Mouse (Mus musculus) midbrain, embryonic 16.5 days (tissue): ENCODE measurements around the gene Recql. TPM values are rescaled to one million over a fixed set of nuclear protein-coding genes. Genes with fewer than 3 reads are reported as not detected.

Source experiments
- ATAC-seq: fragments of 200-750 bp; cut with Nextera tagmentation; 2 replicates; pipeline ENCODE4 v1.8.0; 2017; ENCODE audit warnings: moderate TSS enrichment
- H3K27ac ChIP-seq: fragments of 300-500 bp; sonication (generic); 2 replicates; pipeline ENCODE4 v1.5.1; 2014; ENCODE audit warnings: mild to moderate bottlenecking, low read length, mixed read lengths
- H3K27me3 ChIP-seq: fragments of 300-500 bp; sonication (generic); 2 replicates; pipeline ENCODE4 v1.6.1; 2014; ENCODE audit warnings: low read depth, low read length, mixed read lengths; ENCODE audit not compliant: control insufficient read depth, insufficient read depth
- H3K36me3 ChIP-seq: fragments of 300-500 bp; sonication (generic); 2 replicates; pipeline ENCODE4 v1.6.1; 2014; ENCODE audit warnings: mild to moderate bottlenecking, low read length, moderate library complexity, mixed read lengths; ENCODE audit not compliant: control insufficient read depth, insufficient read depth
- H3K4me1 ChIP-seq: fragments of 300-500 bp; sonication (generic); 2 replicates; pipeline ENCODE4 v1.6.1; 2014; ENCODE audit warnings: mild to moderate bottlenecking, low read length, mixed read lengths; ENCODE audit not compliant: control insufficient read depth, insufficient read depth
- H3K4me2 ChIP-seq: fragments of 300-500 bp; sonication (generic); 2 replicates; pipeline ENCODE4 v1.6.1; 2014; ENCODE audit warnings: mild to moderate bottlenecking, low read length, mixed read lengths
- H3K4me3 ChIP-seq: fragments of 300-500 bp; sonication (generic); 2 replicates; pipeline ENCODE4 v1.5.1; 2014; ENCODE audit warnings: low read depth, mild to moderate bottlenecking, low read length, moderate library complexity, mixed read lengths
- H3K9ac ChIP-seq: fragments of 300-500 bp; sonication (generic); 2 replicates; pipeline ENCODE4 v1.6.1; 2014; ENCODE audit warnings: low read depth, low read length, mixed read lengths
- H3K9me3 ChIP-seq: fragments of 300-500 bp; sonication (generic); replicated peaks from 2 replicates; pipeline ENCODE4 v1.6.1; 2014; ENCODE audit warnings: mild to moderate bottlenecking, low read length, mixed read lengths; ENCODE audit not compliant: control insufficient read depth, poor library complexity, severe bottlenecking
- WGBS: fragments of 180-500 bp; shearing (Covaris S2); extraction: QIAGEN DNeasy Blood & Tissue Kit; methylation state at CpG from one replicate; pipeline ENCODE4 v1.1.7; 2014; 5-methylcytosine and 5-hydroxymethylcytosine counted together
- polyA plus RNA-seq: library from polyadenylated mRNA; unstranded; fragments of >200 nt; fragmentation: Nextera tagmentation; extraction: Ambion mirVana; gene quantifications from 2 replicates; pipeline ENCODE4 v1.2.1, GENCODE M21; 2015

Recql gene
- polyA plus RNA-seq, 1 experiment from 2014 or later: 27.4 TPM

DNA sequence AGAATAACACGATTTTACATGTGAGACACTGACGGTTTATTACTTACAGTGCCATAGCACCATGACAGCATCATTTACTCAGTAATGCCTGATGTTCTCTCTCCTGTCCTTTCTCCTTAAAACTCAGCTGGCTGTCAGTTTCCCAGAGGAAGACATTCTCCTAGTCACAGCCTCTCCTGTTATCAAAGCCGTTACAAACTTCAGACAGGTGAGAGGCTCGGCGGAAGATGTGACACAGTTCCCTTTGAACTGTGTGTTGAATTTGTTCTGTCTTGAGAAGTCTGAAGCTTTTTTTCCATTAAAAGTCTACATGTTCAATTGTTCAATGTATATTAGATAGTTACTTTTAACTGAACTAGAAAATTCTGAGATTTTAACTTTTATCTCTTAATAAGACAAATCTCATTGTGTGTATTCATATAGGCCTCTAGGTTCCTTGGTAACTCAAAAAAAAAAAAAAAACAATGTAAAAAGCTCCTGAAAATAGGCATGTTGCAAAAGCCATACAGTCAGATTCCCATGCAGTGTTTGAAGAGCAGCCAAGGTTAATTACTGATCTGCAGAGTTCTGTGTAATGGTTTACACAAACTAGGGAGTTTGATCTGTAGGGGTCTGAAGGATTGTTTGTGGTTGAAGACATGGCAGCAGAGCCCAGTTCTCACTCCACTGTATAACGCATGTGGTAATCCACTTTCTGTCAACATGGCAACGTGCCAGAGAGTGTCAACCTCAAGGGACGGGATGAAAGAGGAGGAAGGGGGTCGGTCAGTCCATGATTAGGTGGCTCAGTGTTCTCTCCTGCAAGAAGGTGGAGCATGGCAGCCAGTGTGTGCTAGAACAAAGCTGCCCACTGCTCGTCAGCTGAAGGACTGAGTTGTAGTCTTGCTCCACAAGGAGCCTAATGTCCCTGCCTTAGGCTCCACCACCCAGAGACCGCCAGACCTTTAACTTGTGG, 39.2 kb downstream of the Recql start:
- Histone ChIP-seq H3K4me1 (peaks cover 8% of the 10 kb centered on the region), H3K36me3 (peaks cover 9% of the 10 kb centered on the region), H3K9me3 (no peaks in the 10 kb centered on the region), H3K27ac (no peak overlapping the region), H3K4me2 (no peak overlapping the region), H3K9ac (no peak overlapping the region), H3K27me3 (no peaks in the 10 kb centered on the region), H3K4me3 (no peak overlapping the region)
- WGBS: 81% methylated on average over 11 of the region's 11 CpGs
- no peak for ATAC-seq

DNA sequence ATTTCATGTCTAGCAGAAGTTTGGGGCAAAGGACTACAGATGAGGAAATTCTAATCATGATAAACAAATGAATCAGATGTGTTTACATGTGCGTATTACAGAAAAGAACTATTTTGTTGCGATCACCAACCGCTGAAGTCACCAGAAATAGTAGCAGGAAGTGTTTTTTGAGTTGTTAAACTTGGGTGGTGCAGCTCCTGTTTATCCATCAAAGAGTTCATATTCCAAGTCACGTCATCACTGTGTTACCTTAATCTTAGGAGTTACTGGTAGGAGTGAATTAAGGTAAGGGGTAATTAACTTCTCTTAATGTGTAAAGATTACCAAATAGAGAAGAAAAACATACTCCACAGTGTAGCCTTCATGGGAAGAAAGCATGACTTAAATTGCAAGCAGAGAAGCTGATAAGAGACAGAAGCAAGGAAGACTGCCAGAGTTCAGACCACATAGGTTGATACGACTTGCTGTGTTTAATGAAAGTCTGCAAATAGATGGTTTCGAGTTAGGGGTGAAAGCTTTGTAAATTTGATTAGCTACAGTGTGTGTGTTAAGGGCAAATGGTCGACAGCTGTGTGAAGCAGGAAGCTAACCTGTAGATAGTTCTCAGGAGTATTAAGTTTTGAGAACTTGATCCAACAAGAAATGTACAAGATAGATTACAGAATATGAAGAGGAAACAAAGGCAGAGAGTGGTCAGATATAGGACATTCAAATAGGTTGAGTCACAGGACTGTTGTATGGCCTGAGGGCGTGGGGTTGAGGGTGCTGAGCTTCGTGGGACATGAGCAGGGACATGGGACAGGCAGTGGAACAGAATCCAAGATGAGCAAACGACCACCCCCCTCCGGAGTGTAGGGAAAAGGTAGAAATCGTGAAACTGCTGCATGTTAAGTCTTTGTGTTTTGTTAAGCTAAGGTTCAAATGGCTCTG, 40.4 kb downstream of the Recql start:
- Histone ChIP-seq H3K9me3 (no peaks in the 10 kb centered on the region), H3K4me3 (peak overlapping the region; percentile 85), H3K9ac (peak overlapping the region; percentile 79), H3K27me3 (no peaks in the 10 kb centered on the region), H3K4me1 (peaks cover 8% of the 10 kb centered on the region), H3K36me3 (peaks cover 5% of the 10 kb centered on the region), H3K27ac (no peak overlapping the region; the same call in 1 of the 2 replicates), H3K4me2 (peak overlapping the region; percentile 57)
- ATAC-seq: no peak; the same call in 1 of the 2 replicates
- 58% methylated on average over 12 of the region's 12 CpGs for WGBS

DNA sequence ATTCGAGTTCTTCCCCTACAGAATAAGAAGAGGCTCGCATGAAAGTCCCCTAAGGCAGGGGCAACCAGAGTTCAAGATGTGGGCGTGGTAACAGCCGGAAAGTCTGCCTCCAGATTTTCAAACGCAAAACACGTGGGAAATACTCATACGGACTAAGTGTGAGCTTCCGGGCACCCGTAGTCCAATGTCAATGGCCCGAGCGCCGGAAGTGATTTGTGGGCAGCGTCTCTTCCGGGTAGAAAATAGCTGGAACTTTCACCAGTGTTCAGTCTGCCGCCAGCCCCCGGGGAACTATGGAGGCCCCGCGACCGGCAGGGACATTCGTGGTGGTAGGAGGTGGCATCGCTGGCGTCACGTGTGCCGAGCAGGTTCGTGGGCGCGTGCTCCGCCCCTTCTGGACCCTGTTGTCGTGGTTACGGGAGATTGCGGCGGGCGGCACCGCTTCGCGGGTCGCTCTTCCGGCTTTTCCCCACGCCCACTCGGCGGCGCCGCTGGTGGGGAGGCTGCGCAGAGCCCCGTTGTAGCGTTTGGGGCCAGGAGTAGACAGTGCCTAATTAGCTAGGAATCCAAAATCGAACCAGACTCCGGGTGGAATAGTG, 41.3 kb downstream of the Recql start, which contains the start of gene Pyroxd1:
Gene Pyroxd1, plus strand, starts transcription at position 215 of the 599 bp plus-strand sequence.
- Histone ChIP-seq H3K36me3 (no peaks in the 10 kb centered on the region), H3K4me3 (peak within 1 kb of the TSS; percentile 85), H3K27me3 (no peaks in the 10 kb centered on the region), H3K27ac (peak within 1 kb of the TSS; percentile 87), H3K4me1 (peaks cover 8% of the 10 kb centered on the region), H3K9ac (peak within 1 kb of the TSS; percentile 79), H3K9me3 (no peaks in the 10 kb centered on the region), H3K4me2 (peak within 1 kb of the TSS; percentile 61)
- under 1% methylated on average over 48 of the region's 48 CpGs for WGBS
- ATAC-seq: peak; percentile 96

DNA sequence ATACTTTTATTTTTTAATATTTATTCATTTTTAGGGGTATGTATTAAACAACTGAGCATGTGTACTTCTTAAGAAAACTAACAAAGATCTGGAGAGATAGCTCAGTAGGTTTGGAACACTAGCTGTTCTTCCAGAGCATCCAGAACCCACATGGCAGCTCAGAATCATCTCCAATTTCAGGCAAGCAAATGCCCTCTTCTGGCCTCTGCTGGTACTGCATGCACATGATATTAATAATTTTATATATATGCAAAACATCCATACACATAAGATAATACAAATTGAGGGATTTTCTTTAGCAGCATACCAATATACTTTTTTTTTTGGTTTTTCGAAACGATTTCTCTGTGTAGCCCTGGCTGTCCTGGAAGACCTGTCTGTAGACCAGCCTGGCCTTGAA, 43.3 kb downstream of the Recql start:
- Histone ChIP-seq H3K27ac (no peak overlapping the region), H3K4me2 (no peak overlapping the region), H3K36me3 (no peaks in the 10 kb centered on the region), H3K27me3 (no peaks in the 10 kb centered on the region), H3K9ac (no peak overlapping the region), H3K9me3 (no peaks in the 10 kb centered on the region), H3K4me3 (no peak overlapping the region), H3K4me1 (peaks cover 8% of the 10 kb centered on the region)
- ATAC-seq: no peak
- WGBS: 82% methylated on average over 2 of the region's 2 CpGs

GRCm38 (mm10) chr6:142339576-142339975, 47.3 kb downstream of the Recql start:
- Histone ChIP-seq H3K9me3 (no peaks in the 10 kb centered on the region), H3K4me1 (no peaks in the 10 kb centered on the region), H3K4me2 (no peak overlapping the region), H3K27me3 (no peaks in the 10 kb centered on the region), H3K27ac (no peak overlapping the region), H3K9ac (no peak overlapping the region), H3K4me3 (no peak overlapping the region), H3K36me3 (no peaks in the 10 kb centered on the region)
- ATAC-seq: no peak
- 55% methylated on average over 2 of the region's 2 CpGs for WGBS

GRCm38 (mm10) chr6:142338961-142339360, 47.9 kb downstream of the Recql start:
- no peaks in the 10 kb centered on the region for H3K36me3 ChIP-seq
- H3K27ac ChIP-seq: no peak overlapping the region
- no peak overlapping the region for H3K4me2 ChIP-seq
- H3K9ac ChIP-seq: no peak overlapping the region
- no peak overlapping the region for H3K4me3 ChIP-seq
- ATAC-seq: no peak
- no peaks in the 10 kb centered on the region for H3K4me1 ChIP-seq
- no peaks in the 10 kb centered on the region for H3K9me3 ChIP-seq
- WGBS: 71% methylated on average over 2 of the region's 2 CpGs
- no peaks in the 10 kb centered on the region for H3K27me3 ChIP-seq

GRCm38 (mm10) chr6:142329201-142329600, 57.7 kb downstream of the Recql start:
- no peak overlapping the region for H3K27ac ChIP-seq
- ATAC-seq: no peak
- no peaks in the 10 kb centered on the region for H3K9me3 ChIP-seq
- 57% methylated on average over 1 of the region's 1 CpGs for WGBS
- no peaks in the 10 kb centered on the region for H3K36me3 ChIP-seq
- no peak overlapping the region for H3K4me2 ChIP-seq
- no peak overlapping the region for H3K4me3 ChIP-seq
- no peaks in the 10 kb centered on the region for H3K4me1 ChIP-seq
- H3K27me3 ChIP-seq: no peaks in the 10 kb centered on the region
- no peak overlapping the region for H3K9ac ChIP-seq

GRCm38 (mm10) chr6:142326598-142326997, 60.3 kb downstream of the Recql start:
- Histone ChIP-seq H3K36me3 (no peaks in the 10 kb centered on the region), H3K9ac (no peak overlapping the region), H3K4me1 (no peaks in the 10 kb centered on the region), H3K4me2 (no peak overlapping the region), H3K4me3 (no peak overlapping the region), H3K27ac (no peak overlapping the region), H3K9me3 (no peaks in the 10 kb centered on the region), H3K27me3 (no peaks in the 10 kb centered on the region)
- 81% methylated on average over 3 of the region's 3 CpGs for WGBS
- ATAC-seq: no peak
